Mouse (Mus musculus): Measurements from ENCODE around the gene Tmod1.

DNA sequence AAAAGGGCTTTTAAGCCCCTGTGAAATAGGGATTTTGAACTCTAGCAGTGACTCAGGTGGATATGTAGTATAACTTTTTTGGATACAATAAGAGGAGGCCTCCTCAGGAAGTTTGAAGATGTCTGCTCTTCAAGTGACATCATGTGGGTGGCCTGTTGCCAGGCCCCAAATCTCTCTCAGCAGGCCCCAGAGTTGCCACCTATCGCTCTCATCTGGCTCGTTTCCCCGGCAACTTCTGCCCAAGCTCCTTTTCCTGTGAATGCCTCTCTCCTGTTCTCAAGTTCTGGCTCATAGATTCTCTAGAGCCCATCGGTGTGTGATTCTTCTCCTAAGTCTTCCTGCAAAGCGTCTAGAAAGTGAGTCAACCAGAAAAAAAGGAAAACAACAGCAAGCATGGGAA lies 17.4 kb downstream of the Tmod1 start:
- TF ChIP-seq MAX (IDR thresholded peaks at IDR 0.05): no peak
- no peak for TF ChIP-seq CTCF (IDR thresholded peaks at IDR 0.05; ENCODE audit: control insufficient read depth, insufficient read depth, insufficient read length)
- no peak for TF ChIP-seq MYOG (IDR thresholded peaks at IDR 0.05; ENCODE audit: control insufficient read depth, extremely low read depth, insufficient read length)

All from C2C12 (cell line).